Mouse (Mus musculus) cerebellum, postnatal 4 days (tissue): ENCODE data around the gene Tcp10c.
"Not testable (repeated sequence)": the region's sequence is repeated elsewhere in the genome, so short reads cannot be mapped to it uniquely, and the experiment has no call there.

Experiments
- DNase-seq, 2 experiments: peaks; one replicate each; pipeline ENCODE4 v3.0.0; 2022; ENCODE audit warnings: low spot score in 2 of 2, mixed read lengths in 1 of 2

Gene Tcp10c

DNA sequence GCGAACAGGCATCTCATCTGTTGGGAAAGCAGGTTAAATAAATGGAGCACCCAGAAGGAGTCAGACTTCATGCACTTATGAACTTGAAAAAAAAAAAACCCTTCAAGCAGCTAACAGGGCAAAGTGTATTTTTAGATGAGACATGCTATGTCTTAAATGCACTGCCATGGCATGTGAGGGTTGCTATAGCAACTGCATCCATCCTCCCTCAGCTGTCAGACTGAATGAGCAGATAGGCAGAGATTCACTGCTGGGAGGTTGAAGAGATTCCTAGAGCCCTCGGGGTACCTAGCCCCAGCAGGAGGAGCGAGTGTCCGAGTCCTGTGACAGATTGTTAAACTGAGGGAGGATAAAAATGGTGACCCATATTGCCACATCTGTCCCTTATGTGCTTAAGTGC lies 36.6 kb downstream of the Tcp10c start:
- DNase-seq = not testable (repeated sequence)

DNA sequence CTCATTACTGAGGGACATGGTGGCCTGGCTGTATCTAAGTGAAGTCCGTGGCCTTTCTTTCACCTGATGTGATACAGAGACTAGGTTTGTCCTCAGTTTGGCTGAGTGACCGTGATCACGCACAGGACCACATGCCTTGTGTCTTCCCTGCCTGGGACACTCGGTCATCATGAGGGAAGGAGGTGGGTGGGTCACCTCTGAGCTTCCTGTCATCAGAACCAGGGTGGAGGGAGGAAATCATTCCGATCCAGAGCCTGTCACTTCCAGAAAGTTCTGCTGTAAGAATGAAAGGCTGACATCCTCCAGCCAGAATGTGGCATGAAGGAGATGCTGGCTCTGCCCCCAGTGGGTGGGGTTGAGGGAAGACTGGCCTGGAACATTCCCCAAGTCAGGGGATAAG lies 45.6 kb downstream of the Tcp10c start:
- not testable (repeated sequence) for DNase-seq

DNA sequence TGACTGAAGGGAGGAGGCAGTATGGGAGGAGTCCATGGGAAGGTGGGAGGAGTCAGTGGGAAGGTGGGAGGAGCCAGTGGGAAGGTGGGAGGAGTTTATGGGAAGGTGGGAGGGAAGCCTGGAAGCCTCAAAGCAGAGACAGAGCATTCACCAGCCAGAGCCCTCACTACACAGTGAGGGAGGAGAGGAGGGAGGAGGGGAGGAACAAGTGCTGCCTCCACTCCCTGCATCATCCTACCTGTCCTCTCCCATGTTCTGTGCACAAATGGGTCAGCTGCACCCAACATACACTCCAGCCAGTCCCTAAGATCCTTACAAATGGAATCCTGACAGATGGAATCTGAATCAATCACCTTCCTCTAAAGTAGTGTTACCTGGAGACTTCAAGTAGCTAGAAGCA lies 47.7 kb downstream of the Tcp10c start:
- not testable (repeated sequence) for DNase-seq

DNA sequence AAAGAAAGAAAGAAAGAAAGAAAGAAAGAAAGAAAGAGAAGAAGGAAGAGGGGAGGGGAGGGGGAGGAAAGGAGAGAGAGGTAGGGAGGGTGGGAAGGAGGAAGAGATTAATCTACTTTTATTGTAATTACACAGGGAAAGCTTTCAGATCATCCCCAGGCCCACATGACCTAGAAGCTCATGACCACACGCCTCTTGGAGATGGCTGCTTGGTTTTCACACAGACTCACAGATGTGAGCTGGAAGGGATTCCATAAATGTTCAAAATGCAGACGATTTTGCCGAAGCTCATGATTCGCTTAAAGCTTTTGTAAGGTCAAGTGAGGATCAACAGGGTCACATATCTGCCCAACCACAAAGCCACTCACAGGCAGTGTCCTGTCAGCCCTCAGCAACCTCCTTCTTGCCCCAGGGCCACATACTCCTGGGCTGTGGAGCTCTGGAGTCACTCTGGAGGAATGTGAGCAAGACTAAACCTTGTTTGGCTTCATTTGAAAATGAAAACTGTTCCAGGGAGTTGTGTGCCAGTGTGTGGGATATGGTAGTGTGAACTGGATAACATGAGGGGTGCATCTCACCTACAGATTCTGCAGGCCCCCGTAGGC lies 49.3 kb downstream of the Tcp10c start:
- DNase-seq = not testable (repeated sequence)

DNA sequence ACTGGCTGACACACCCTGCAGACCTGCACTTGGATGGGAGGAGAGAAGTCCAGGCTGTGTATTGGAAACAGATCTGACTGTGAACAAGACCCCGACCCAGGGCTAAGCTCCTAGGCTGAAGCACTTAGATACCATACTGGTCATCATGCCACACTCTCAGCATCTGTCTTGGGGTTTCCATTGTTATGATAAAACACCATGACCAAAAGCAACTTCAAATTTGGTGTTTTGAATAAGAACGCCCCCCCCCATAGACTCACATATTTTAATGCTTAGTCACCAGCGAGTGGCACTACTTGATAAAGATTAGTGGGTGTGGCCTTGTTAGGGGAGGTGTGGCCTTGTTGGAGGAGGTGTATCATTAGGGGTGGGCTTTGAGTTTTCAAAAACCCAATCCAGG lies 51.7 kb downstream of the Tcp10c start:
- DNase-seq = not testable (repeated sequence)

DNA sequence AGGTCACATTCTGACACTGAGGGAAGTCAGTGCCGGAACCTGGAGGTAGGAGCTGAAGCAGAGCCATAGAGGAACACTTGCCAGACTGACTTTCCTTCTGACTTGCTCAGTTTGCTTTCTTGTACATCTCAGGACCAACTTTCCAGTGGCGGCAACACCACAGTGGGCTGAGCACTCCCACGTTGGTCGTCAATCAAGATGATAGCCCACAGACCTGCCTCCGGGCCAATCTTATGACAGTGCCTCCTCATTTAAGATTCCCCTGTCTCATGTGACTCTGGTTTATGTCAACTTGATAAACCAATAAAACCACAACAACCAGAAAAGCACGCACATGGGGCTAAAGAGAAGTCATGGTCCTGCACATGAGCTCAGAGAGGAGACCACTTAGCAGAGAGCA lies 52.3 kb downstream of the Tcp10c start:
- DNase-seq = not testable (repeated sequence)

DNA sequence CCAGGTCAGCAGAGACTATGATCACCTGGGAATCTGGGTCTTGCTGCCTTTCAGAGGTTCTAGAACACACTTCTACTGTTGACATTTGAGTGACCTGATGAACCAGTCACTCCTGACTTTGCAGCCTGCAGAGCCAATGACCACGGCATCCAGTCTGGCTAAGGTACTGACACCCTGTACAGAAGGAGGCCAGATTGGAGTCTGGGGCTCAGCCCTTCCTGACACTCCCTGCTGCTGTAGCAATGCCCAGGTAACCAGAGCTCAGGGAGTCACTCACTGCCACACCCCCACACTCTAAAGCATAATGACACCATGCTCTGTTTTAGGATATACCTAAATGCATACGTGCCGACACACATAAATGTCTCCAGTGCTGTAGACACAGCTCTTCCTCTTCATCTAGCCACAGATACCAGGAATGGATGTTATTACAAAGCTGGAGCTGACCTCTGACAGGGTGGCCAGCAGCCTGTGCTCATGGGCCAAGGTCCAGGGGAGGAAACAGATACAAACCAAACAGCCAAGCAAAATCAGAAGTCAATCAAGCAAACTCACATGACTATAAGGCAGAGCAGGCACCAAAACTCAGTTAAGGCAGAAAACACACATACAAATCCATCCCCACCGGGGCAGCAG lies 53.4 kb downstream of the Tcp10c start:
- not testable (repeated sequence) for DNase-seq

DNA sequence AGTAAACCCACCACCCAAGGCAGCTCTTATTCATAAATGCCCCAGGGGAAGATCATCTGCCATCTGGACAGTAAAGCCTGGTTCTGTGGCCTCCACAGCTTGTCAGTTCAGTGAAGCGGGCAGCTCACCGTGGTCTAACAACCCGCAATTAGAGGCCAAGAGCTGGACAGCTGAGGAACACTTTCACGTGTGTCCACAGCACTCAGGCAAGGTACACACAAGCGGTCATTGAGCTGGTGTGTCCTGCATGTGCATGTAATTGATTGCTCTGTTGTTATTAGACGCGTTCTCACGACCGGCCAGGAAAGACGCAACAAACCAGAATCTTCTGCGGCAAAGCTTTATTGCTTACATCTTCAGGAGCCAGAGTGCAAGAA lies 53.9 kb downstream of the Tcp10c start:
- not testable (repeated sequence) for DNase-seq

DNA sequence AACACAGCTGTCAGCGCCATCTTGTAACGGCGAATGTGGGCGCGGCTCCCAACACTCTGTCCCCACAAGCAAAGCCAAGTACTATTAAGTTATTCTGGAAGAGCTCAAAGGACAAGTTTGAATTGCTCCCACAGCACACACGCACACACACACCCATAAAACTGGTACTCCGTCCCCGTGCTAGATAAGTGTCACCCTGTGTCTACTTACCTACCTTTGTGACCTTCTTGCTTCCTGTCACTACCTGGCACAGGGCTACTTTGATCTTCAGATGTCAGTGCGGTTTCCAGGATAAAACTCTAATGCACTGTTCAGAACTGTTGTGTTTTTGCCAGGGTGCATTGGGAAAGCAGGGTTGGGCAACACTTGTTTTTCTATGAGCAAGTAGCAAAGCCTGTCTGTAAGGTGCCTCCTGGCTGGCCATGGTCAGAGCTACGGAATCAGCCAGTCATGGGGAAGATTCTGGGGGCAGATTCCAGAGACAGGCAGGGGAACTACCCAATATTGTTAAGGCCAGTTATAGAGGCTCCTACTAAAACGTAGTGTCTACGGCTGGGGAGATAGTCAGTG lies 66.7 kb downstream of the Tcp10c start:
- not testable (repeated sequence) for DNase-seq

DNA sequence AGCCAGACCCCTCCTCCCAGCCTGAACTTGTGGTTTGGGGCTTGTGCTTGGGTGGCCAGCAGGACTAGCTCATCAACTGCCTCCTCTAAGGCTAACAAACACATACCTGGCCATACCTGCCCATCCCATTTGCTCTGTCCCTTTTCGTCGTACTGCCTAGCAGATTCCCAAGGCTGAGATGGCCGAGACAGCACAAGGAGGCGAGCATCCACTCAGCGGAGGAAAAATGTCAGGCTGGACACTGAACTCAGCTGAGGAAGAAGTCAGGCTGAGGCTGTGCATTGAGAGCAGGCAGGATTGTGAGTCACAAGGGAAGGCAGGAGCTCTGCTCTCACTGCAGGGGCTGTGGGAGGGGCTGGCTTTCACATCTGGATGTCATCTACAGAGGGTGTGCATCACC lies 68.3 kb downstream of the Tcp10c start:
- DNase-seq = not testable (repeated sequence)

DNA sequence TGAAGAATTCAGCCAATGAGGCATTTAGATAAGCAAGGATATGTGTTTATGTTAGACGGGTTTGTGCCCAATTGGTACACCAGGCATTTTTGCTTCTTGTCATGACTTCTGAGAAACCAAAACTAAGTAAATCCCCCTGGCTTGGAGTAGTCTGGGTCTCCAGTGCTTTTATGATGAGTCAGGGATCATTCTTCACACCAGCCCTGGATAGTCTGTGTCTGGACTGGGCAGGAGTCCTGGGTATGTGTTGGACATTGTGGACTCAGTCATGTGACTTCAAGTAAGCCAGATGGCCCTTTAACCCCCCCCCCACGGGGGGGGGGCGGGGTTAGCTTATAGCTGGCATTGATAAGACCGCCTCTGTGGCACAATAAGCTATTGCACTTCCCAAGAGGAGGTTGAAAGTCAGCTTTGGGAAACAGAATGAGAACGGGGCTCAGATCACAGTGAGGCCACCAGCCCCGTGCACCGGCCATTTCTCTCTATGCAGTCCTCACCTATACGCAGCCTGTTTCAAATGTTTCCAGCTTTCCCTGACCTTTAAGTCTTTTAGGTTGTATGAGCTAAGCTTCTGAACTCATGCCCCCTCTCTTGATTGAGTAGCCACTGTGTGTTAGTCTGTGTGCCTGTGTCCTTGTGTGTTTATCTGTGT lies 69.1 kb downstream of the Tcp10c start:
- DNase-seq = not testable (repeated sequence)

DNA sequence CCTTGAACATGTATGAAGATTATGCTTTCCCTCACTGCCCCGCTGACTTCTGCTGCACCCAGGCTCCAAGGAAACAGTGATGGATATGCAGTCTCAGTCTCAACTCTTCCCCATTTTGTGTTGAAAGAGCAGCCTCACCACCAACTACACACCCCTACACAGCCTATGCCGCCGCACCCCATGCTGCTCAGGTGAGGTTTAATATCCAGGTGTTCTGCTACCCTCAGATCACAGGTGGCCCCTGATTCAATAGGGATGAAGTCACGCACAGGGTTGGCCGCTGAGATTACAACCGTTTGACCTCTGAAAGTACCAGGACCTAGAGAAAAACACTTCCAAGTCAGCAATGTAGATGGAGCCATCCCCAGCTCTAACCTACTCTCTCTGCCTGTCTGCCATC lies 69.9 kb downstream of the Tcp10c start:
- not testable (repeated sequence) for DNase-seq

DNA sequence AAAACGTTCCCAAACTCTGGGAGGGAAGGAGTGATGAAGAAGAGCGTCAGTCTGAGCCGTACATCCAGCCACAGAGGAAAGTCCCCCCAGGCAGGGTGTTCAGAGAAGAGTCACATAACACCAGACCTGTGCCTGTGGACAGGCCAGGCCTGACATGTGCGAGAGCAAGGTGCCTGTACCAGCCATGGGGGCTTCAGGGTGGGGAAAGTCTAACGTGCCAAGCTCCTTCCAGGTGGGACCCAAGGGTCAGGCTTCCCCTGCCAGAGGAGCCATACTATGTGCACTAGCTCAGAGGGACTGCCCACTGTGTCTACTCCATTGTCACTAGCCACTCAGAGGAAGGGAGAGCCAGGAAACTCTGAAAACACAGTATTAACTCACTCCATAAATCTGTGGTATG lies 71.3 kb downstream of the Tcp10c start:
- not testable (repeated sequence) for DNase-seq

DNA sequence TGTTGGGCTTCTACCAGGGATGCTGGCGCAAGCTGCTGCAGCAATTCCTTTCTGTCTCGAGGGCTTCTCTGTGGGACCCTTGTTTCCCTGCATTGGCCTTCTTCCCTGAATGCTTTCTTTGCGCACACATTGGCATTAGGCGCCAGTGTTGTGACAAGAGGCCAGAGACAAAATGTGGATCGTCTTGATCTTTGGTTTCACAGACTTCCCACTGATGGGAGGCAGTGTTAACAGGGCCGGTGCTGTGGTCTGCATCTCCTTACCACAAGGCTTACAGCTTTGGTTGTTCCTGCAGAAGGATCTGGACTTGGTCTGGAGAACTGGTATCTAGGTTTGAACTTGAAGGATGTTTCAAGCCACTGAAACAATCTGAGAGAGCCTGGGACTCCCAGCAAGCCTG lies 72.1 kb downstream of the Tcp10c start:
- DNase-seq = not testable (repeated sequence)
